ENCODE assay signal across 12 mouse cellular contexts in the genomic region with DNA sequence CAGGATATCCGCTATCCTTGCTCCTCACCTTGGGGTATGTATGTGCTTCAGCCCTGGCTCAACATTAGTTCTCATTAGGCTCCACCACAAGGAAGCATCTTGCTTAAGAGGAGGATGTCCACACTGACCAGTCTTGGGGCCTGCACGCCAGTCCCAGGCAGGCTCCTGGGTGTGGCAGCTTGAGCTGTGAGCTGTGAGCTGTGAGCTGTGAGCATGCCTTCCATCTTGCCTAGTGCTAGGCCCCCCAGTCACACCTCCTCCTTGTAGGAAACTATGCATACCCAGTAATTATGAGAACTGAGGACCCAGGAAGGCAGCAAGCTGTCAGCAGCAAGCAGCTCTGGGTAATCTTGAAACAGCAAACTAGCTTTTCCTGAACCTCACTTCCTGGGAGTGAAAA. TPM values are rescaled to one million over a fixed set of nuclear protein-coding genes. Genes with fewer than 3 reads are reported as not detected.
A peak's percentile ranks its signal among the peaks of the same experiment; 100 is the strongest.
DNase-seq lines count a peak whose midpoint lies in the region; ATAC-seq and TF ChIP-seq lines count a peak whose summit lies in the region.
"Had no signal": no experiment of that assay in that cellular context is flagged by ENCODE, and none has a peak within 500 bp of the region (broad histone marks: within the 10 kb centered on the region; RNA-seq: fewer than 3 reads in every experiment).

No protein-coding gene starts in this region.

- H3K27me3 ChIP-seq in midbrain, embryonic 16.5 days (ENCODE audit: control insufficient read depth, insufficient read depth, low read depth, low read length), result no peaks in the 10 kb centered on the region
- H3K27me3 ChIP-seq in midbrain, embryonic 14.5 days (ENCODE audit: control insufficient read depth, insufficient read depth, low read length), result no peaks in the 10 kb centered on the region
- H3K27me3 ChIP-seq: embryonic facial prominence, embryonic 15.5 days had no signal

- 94% methylated on average over 2 of the region's 2 CpGs for WGBS in midbrain, embryonic 16.5 days
- 89% methylated on average over 2 of the region's 2 CpGs for WGBS in midbrain, embryonic 14.5 days

- H3K4me3 ChIP-seq in gastrocnemius, adult 2 months, result peak overlapping the region; percentile 3; the same call in 1 of the 2 replicates
- H3K4me3 ChIP-seq in midbrain, embryonic 16.5 days (ENCODE audit: low read depth, low read length), result no peak overlapping the region
- H3K4me3 ChIP-seq in midbrain, embryonic 14.5 days (replicated peaks; ENCODE audit: low read depth, low read length), result no peak overlapping the region
- H3K4me3 ChIP-seq: embryonic facial prominence, embryonic 15.5 days had no signal

- no peak for ATAC-seq in midbrain, embryonic 16.5 days
- ATAC-seq in midbrain, embryonic 14.5 days (ENCODE audit: low FRiP score, low TSS enrichment), result no peak
- peak; percentile 44 for ATAC-seq in megakaryocyte progenitor cell, adult 5-6 weeks (replicated peaks; ENCODE audit: poor library complexity)

- peaks cover 8% of the 10 kb centered on the region; the same call in 1 of the 2 replicates for H3K4me1 ChIP-seq in midbrain, embryonic 16.5 days (ENCODE audit: control insufficient read depth, insufficient read depth, low read length)
- H3K4me1 ChIP-seq in midbrain, embryonic 14.5 days (ENCODE audit: control insufficient read depth, insufficient read depth, low read length), result peaks cover 5% of the 10 kb centered on the region; the same call in 1 of the 2 replicates

- no peaks in the 10 kb centered on the region for H3K36me3 ChIP-seq in midbrain, embryonic 16.5 days (ENCODE audit: control insufficient read depth, insufficient read depth, low read length)
- H3K36me3 ChIP-seq in midbrain, embryonic 14.5 days (ENCODE audit: control insufficient read depth, insufficient read depth, low read length), result no peaks in the 10 kb centered on the region
- H3K36me3 ChIP-seq: embryonic facial prominence, embryonic 15.5 days had no signal

- 0 out of 2 replicates have a peak overlapping the region, but pooled peaks have one; percentile 13 for H3K27ac ChIP-seq in gastrocnemius, adult 2 months
- no peak overlapping the region for H3K27ac ChIP-seq in midbrain, embryonic 16.5 days (ENCODE audit: low read length)
- no peak overlapping the region for H3K27ac ChIP-seq in midbrain, embryonic 14.5 days (replicated peaks; ENCODE audit: low read depth, low read length)
- H3K27ac ChIP-seq: embryonic facial prominence, embryonic 15.5 days had no signal

- no peak overlapping the region for H3K9ac ChIP-seq in midbrain, embryonic 16.5 days (ENCODE audit: low read depth, low read length)
- H3K9ac ChIP-seq in midbrain, embryonic 14.5 days (replicated peaks; ENCODE audit: low read length), result no peak overlapping the region
- H3K9ac ChIP-seq: embryonic facial prominence, embryonic 15.5 days; lung, embryonic 14.5 days had no signal

- intact Hi-C loops in gastrocnemius, adult 2 months (cut with DNase I), result no loop called here
- intact Hi-C loops in gastrocnemius, postnatal 36 days (cut with DNase I), result no loop called here

- no peak for TF ChIP-seq CTCF in gastrocnemius, adult 2 months (IDR thresholded peaks at IDR 0.05)

- DNase-seq in gastrocnemius, adult 2 months, result no peak
- DNase-seq in gastrocnemius, postnatal 36 days, result no peak
- DNase-seq in midbrain, embryonic 14.5 days, result no peak
- DNase-seq in cerebellum, postnatal 14 days, result peak; percentile 27 to 50
- DNase-seq in gastrocnemius, postnatal 10 days, result no peak
- DNase-seq in adipocyte (ENCODE audit: low spot score), result no peak
- DNase-seq: heart, postnatal 36 days; left cerebral cortex, postnatal 4 days; lung, embryonic 14.5 days had no signal

- no peaks in the 10 kb centered on the region for H3K9me3 ChIP-seq in midbrain, embryonic 16.5 days (replicated peaks; ENCODE audit: control insufficient read depth, low read length, poor library complexity, severe bottlenecking)
- no peaks in the 10 kb centered on the region for H3K9me3 ChIP-seq in midbrain, embryonic 14.5 days (ENCODE audit: control insufficient read depth, low read length)
- H3K9me3 ChIP-seq: embryonic facial prominence, embryonic 15.5 days had no signal

- H3K4me2 ChIP-seq in midbrain, embryonic 16.5 days (ENCODE audit: low read length), result peak overlapping the region; percentile 37
- no peak overlapping the region for H3K4me2 ChIP-seq in midbrain, embryonic 14.5 days (ENCODE audit: low read length)
- H3K4me2 ChIP-seq: embryonic facial prominence, embryonic 15.5 days; lung, embryonic 14.5 days had no signal

RNA-seq across cellular contexts. Expression of gene Syne1, which starts 2.6 kb away (rescaled TPM):
- 10 to 100 TPM; 54.5 to 67.7 TPM for total RNA-seq in gastrocnemius, adult 2 months (2021)
- total RNA-seq in gastrocnemius, postnatal 36 days (2021), result 10 to 100 TPM; 38.9 to 47.7 TPM
- 16.3 and 19.6 TPM in 2 replicates for polyA plus RNA-seq in midbrain, embryonic 16.5 days (2015; fragmentation: Nextera tagmentation; extraction: Ambion mirVana)
- 17.8 and 20.7 TPM in 2 replicates for polyA plus RNA-seq in midbrain, embryonic 14.5 days (2014; fragmentation: Nextera tagmentation; extraction: Ambion mirVana)
- 36.1 and 37.0 TPM in 2 replicates for total RNA-seq in megakaryocyte progenitor cell, adult 5-6 weeks (2015)
- total RNA-seq in megakaryocyte progenitor cell, adult 5-6 weeks (2017), result 41.6 and 48.4 TPM in 2 replicates
- 10 to 100 TPM; 64.3 to 82.0 TPM for total RNA-seq in gastrocnemius, postnatal 10 days (2021)

RNA-seq across cellular contexts. Expression of gene Myct1, which starts 44.9 kb away (rescaled TPM):
- total RNA-seq in gastrocnemius, adult 2 months (2021), result 1 to 10 TPM; 3.2 to 3.6 TPM
- total RNA-seq in gastrocnemius, postnatal 36 days (2021), result 1 to 10 TPM; 3.5 to 4.4 TPM
- 0.73 and 0.93 TPM in 2 replicates for polyA plus RNA-seq in midbrain, embryonic 16.5 days (2015; fragmentation: Nextera tagmentation; extraction: Ambion mirVana)
- polyA plus RNA-seq in midbrain, embryonic 14.5 days (2014; fragmentation: Nextera tagmentation; extraction: Ambion mirVana), result 0.66 and 1.4 TPM in 2 replicates
- total RNA-seq in megakaryocyte progenitor cell, adult 5-6 weeks (2015), result 2.9 and 7.4 TPM in 2 replicates
- 1.7 and 2.8 TPM in 2 replicates for total RNA-seq in megakaryocyte progenitor cell, adult 5-6 weeks (2017)
- 10 to 100 TPM in 1 of 2 experiments, 1 to 10 TPM in 1; 8.6 to 10.2 TPM for total RNA-seq in gastrocnemius, postnatal 10 days (2021)

Comparison
In these comparisons a context has a peak if more than half of its experiments do, and no peak if none do; other contexts are left out.
1. DNase-seq: peak in cerebellum, postnatal 14 days (2 of 2); none in gastrocnemius, adult 2 months (single experiment), gastrocnemius, postnatal 36 days (0 of 2), midbrain, embryonic 14.5 days (single experiment), gastrocnemius, postnatal 10 days (single experiment) and adipocyte (single experiment).